Mouse (Mus musculus) yolk sac, embryonic 10.5 days (tissue): ENCODE data around the gene 2210017I01Rik.

ENCODE experiments used
- DNase-seq: peaks from one replicate; pipeline ENCODE4 v3.0.0-alpha.2; 2017; ENCODE audit warnings: low spot score

The 2210017I01Rik gene

DNA sequence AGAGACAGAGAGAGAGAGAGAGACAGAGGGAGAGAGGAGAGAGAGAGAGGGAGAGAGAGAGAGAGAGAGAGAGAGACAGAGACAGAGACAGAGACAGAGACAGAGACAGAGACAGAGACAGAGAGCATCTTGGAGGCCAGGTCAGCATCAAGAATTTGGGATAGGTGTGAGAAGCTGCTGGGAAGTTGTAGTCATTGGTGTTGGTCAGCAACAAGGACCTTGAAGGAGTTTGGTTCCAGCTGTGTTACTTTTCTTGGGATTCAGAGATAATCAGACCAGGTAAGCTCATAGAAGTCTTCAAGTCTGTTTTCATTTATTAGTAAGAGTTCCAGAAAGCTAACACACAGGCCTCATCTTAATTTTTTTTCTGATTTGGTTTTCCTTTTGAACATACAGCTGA lies at the start of gene 2210017I01Rik:
TSS of gene 2210017I01Rik (minus strand) at position 101 of the 400 bp plus-strand sequence.
- no peak for DNase-seq

DNA sequence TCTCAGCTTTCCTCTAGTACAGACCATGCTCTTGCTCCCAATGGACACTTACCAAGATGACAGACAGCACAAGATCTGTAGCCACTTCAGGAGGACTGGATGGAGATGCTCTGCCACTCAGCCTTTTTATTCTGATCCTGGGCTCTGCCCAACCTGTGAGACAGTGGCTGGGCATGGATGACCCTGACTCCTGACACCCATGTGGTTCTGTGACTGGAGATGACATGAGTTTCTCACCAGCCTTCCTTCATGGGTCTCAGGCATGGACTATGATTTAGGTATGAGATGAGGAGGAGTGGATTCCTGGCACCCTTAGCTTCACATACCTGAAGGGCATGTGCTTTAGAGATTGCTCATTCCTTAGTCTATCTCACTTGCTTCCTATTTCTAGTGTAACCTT lies 49.5 kb upstream of the 2210017I01Rik start, which contains the start of gene Lce1b:
TSS of gene Lce1b (minus strand) at position 101 of the 400 bp plus-strand sequence.
- no peak for DNase-seq

DNA sequence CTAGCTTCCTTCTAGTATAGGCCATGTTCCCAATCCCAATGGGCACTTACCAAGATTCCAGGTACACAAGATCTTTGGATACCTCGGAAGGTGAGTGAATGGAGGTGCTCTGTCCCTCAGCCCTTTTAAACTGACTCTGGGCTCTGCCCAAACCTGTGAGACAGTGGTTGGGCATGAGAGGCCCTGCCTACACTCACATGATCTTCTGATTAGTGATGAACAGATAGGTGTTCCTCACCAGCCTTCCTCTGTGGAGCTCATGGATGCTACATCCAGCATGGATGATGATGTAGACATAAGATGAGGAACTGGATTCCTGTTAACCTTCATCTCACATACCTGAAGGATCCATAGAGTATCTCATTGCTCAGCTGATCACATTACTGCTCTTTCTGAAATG lies 40.9 kb upstream of the 2210017I01Rik start, which contains the start of gene Lce1a1:
TSS of gene Lce1a1 (minus strand) at position 101 of the 400 bp plus-strand sequence.
- no peak for DNase-seq

DNA sequence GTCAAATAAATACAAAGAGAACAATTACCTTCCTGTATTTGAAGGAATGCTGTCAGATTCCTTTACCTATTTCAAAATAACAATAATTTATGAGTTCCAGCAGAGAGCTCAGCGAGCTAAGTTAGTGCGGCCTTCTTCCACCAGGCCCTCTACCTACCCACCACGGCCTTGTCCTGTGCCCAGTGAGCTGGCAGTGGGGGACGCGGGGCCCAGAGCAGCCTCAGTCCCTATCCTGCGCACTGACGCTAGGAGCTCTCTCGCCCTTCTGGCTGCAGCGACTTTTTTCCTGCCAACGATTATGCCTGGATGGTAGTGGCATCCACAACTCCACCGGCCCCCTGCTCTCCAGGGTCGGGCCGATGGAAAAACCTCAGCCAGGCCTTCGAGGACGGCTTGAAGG lies 32.6 kb upstream of the 2210017I01Rik start:
- DNase-seq = no peak

DNA sequence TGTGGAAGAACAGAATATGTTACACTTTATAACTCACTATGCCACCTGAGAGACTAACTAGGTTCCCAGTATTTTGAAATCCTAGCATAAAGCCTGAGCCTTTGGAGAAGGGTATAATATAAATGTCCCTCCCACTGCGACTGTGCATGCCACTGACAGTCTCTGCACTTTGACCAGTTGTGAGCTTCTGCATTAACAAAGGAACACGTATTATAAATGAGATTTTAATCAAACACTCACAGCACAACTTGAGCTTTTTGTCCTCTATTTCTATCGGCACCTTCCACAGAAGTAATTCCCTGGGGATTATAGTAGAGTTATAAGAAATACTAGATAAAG lies 31.3 kb upstream of the 2210017I01Rik start:
- DNase-seq = peak; percentile 11

DNA sequence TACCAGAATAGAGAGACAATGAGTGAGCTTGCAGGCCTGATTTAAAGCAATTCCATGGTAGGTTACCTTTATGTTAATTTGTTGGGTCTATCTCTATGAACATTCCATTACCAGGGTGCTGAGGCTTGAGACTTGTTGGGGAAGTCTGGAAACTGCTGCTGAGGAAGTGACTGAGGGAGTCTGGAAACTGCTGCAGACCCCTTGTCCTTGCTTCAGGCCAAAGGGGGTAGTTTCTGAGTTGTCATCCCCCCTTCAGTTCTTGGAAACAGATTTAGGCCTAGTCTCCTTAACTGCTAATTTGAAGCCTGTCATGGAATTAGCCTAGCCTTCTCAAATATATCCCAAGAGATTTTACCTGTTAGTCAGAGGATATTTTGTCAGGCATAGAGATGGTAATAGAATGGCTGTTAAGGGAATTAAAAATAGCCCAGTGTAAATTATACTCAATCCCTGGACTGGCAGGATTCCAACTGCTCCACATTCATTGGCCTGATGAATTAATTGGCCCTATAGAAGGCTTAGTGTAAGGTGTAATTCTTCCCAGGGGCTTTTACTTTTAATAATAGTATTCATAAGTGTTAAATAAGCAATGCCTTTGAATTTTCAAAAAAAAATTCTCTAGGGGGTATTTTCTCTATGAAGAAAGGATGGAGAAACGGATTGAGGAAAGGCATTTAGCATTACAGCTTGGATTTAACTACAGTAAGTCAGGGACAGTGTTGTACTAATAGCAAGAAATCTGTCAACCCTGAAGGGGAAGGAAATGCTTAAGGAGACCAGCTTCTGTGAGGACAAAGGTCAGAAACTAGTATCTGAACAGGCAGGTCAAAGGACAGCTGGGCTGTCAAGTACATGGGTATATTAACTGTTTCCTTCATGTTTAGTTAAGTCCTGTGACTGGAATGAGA lies 30.7 kb upstream of the 2210017I01Rik start:
- DNase-seq = no peak

DNA sequence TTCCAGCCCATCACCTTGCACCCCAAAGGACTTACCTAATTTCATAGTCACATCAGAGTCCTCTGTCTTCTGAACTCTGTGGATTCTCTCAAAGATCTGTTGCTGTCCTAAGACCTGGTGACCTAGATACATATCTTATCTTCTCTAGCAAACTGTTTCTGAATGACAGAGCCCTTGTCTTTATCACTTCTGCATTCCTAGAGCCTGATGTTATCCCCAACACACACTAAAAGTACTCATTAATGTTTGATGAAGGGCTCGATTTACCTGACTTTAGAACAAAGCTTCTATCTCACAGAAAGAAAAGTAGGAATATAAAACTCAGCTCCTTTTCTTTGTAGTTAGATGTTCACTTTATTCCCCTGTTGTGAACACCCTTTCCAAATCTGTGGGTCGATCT lies 14.3 kb upstream of the 2210017I01Rik start, which contains the start of gene Lce6a:
TSS of gene Lce6a (minus strand) at position 101 of the 400 bp plus-strand sequence.
- DNase-seq = no peak

DNA sequence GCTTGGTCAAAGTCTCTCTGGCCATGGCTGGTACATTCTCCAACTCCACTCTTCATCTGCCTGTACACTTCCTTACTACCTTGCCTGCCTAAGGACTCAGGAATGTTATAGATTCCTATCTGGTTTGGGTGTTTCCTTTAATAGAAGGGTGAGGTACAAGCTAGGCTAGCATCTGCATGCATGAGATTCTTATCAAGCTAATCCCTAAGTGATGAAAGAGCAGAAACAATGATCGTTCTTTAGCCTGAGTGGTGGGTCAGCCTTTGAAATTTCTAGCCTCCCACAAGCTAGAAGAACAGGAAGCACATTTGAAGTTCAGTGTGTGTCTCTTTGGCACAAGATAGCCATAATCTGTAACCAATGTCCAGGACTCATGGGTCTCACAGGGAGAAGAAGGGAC lies 2.5 kb upstream of the 2210017I01Rik start:
- DNase-seq = no peak

DNA sequence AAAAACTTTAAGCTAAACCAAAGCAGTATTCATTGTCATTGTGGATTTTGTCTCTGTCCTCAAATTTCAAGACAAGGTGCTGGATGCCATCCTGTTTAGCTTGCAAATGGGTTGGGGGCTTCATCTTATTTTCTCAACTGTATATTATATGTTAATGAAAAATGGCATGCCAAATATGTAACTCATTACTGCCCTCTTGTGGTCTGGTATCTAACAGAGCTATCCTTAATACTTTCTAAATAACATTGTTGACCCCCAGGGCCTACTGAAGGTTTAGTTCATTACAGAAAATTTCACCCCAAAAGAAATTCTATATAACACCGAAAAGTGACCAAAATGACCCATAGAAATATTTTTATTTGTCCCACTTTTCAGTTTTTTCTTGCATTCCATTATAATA lies 5.1 kb downstream of the 2210017I01Rik start:
- DNase-seq = no peak

DNA sequence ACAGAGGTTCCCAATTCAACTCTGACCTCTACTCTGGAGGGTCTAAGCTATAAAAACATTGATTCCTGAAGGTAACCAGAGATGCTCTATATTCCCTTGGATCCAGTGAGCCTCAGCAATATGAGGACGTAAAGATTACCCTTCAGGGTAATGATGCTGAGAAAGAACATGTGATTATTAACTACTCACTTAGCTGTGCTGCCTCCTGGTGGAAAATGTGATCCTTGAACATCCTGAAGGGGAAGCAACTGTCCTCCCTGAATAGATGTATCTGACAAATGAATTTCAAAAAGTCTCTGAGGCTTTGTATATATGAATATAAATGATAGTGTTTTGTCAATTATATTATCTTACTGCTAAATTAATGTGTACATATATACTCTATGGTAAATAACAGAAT lies 6.8 kb downstream of the 2210017I01Rik start:
- DNase-seq = no peak

DNA sequence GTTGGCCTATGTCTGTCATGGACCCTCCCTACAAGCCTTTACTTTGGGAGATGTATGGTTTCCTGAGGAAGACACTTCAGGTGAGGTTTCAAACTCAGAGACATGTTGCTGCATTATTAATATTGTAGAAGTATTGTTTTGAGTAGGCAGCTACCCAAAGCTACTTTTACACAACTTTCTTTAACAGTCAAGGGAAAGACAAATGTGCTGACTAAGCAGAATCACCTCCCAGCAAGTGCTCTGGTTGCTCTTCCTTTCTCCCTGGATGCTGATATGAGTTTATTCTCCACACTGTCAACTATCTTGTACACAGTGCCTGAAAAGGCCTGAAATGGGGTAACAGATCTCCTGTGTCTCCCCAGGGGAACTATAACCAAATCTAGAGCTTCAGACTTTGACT lies 7.3 kb downstream of the 2210017I01Rik start:
- no peak for DNase-seq

DNA sequence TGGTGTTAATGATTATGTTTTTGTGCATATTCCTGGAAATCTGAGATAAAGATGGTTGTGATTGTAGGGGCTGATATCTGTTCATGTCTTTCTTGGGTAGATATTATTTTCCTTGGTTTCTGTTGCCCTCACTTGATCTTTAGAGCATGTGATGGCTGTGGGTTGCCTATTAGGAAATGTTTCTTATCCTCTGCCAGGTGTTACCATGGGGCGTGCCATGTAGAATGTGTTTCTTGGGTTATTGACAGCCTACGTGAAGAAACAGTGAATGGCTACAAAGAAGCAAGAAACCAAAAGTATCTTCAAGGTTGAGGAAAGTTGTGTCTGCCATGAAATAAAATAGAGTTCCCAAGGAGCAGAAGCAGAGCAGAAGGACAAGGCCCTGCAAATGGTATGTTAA lies 8.9 kb downstream of the 2210017I01Rik start:
- no peak for DNase-seq

DNA sequence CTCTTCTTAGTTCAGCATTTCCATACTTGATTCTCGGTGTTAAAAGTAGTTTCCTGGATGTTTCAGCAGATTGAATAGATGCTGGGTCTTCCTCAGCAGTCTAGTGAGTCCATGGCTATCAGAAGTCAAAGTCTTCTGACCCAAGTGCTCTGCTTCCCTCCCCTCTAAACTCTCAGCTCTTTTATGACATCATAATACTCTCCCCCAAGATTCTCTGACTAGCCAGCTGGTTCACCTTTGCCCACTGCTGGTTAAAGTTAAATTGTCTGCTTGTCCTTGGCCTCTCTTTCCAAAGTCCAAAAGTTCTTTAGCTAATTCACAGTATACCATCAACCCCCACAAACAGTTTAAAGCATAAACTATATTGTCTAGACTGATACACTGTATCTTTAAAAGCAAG lies 18.4 kb downstream of the 2210017I01Rik start, which contains the start of gene Smcp:
TSS of gene Smcp (minus strand) at position 140 of the 400 bp plus-strand sequence.
- DNase-seq = no peak

DNA sequence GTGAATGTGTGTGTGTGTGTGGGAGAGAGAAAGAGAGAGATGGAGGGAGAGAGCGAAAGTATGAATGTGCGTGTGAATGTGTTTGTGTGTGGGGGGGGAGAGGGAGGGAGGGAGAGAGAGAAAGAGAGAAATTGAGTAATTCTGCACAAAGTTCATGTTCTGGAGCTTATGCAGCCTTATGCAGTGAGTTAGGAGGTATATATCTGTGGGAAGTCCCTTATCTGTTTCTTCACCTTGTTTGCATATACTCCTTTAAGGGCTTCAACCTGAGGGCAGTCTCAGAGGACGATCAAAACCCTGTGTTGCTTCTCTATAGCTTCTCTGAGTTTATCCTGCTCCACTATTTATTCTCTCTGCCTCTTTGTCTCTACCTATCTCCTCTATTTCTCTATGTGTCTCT lies 20.1 kb downstream of the 2210017I01Rik start:
- DNase-seq = no peak

DNA sequence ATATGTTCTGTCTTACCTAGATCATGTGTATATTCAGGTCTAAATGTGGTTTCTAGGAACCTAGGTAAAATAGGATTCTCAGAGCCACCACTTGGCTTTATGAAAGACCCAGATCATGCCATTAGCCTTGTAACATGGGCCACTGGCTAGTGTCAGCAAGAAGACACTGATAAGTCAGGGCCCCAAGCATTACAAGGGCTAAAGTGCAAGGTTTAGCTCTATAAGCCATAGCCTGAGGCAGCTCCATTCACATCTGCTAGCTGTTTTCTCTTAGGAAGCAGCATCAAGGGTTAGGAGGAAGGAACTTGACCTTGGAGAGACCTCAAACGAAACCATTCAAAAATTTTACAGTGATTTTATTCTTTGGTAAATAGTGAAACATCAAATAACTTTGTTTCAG lies 22.2 kb downstream of the 2210017I01Rik start:
- DNase-seq = no peak

DNA sequence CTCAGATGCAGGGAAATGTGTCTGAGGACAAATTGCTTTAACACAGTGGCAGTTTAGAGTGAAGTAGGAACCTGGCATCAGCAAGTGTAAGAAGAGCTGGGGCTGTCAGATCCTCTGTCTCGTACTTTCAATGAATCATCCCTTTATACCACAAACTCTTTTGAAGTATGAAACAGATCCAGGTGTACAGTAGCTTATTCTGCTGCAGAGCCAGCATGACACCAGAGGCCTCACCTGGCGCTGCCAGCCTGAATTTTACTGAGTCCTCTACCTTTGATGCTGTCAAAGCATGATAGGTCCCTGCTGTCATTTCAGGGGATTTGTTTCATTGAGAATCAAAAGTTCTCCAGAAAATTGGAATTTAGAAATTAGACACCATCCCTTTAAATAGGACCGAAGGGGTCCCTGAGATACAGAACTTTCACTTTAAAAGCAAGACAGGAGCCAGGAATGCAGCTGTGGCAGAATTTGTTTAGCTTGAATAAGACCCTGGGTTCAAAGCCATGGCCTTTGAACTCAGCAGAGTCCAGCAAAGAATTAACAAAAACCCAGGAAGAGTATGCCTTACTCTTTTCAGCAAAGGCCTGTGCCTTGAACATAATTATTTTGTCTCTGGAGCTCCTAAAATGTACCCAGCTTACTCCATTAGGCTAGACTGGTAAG lies 24.0 kb downstream of the 2210017I01Rik start:
- DNase-seq = no peak

DNA sequence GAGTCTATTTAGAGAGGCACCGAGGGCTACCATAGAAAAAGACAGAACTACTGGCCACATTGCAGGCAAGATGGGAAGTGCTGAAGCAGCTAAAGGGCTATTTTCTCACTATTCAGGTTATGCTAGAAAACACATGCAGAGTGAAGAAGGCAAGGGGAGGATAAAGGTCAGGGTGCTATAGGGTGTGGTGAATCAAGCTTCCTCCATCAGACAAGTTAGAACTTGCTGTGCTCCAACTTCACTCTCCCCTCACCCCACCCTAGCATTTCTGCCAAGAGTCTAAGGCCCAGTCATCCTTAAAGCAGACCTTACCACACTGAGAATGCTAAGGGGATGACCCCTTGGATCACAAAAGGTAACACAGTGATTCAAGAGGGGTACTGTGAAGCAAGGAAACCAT lies 27.8 kb downstream of the 2210017I01Rik start:
- no peak for DNase-seq

DNA sequence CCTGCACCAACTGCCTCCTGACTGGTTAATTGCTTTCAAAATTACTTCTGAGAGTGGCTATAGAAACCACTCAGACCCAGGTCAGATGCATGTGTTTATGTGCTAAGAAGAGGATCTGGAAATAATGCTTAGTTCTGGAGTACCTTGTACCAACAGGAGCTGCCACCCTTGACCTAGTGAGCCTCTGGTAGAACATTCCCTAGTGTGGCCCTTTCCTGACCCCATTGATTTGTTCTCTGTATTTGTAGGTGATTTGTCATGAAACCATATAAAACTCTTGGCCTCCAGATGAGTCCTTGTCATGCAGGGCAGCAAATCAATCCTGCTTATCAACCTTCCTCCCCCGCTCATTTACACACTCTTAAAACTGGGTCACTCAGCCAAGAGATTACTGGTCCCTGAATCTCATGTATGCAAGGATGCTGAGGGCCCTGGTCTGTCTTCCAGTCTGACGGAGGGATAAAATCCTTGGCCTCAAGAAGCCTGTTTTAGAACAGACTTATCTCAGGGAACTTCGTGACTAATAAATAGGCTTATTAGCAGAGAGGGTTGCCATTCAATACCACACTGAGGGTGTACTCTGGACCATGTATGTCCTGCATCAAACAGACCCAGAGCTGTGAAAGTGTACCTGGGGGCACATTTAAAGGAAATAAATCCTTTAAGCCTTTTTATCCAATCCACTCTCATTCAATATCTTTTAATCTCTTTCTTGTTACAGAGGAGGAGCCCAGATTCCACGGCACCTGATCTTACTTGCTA lies 28.5 kb downstream of the 2210017I01Rik start:
- DNase-seq = no peak

DNA sequence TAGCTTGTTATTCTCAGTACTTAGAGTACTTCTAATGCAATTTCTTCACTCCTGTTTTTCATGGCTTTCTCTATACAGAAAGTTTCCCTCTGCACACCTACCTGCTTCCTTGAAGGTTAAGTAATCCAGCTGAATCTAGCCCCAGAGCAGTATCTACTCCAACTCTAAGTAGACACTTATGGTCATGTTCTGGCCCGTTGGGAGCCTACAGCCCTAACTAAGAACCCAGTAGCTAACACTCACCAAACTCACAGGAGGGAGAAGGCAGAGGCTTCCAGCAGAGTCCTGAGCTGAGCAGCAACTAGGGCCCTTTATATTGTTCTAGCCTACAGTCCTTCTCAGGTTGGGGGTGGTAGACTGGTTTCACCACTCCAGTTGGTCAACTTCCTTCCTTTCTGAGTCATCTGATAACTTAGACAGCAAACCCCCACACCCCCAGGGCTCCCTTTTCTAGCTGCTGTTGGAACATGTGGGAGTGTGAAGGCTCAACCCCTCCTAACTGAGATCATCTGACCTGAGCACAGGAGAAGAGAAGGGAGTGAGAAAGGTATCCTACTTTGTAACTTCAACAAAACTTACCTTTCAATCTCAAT lies 33.7 kb downstream of the 2210017I01Rik start, which contains the start of gene Ivl:
TSS of gene Ivl (minus strand) at position 287 of the 593 bp plus-strand sequence.
- DNase-seq = no peak

DNA sequence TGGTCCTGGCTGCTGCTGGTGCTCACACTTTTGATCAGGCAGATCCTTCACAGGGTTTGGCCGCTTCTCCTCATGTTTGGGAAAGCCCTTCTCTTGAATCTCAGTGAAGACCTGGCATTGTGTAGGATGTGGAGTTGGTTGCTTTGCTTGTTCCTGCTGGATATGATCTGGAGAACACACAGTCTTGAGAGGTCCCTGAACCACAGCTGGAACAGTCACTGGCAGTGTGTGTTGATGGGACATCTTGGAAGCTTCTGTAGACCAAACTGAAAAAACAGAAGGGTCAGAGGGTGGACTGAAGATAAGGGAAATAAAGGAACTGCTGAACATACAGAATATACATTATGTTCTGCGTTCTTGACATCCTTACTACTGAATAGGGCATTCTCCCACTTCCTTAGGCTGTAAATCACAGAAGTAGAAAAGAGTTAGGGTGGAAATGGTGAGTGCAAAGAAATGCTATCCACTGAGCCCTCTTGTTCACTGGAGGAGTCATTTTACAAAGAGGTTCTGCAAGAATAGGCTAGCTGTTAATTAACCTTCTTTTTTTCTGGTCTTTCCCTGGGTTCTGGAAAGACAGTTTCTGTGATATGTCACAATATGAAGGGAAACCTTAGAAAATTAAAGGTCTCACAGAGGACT lies 34.7 kb downstream of the 2210017I01Rik start:
- DNase-seq = no peak

DNA sequence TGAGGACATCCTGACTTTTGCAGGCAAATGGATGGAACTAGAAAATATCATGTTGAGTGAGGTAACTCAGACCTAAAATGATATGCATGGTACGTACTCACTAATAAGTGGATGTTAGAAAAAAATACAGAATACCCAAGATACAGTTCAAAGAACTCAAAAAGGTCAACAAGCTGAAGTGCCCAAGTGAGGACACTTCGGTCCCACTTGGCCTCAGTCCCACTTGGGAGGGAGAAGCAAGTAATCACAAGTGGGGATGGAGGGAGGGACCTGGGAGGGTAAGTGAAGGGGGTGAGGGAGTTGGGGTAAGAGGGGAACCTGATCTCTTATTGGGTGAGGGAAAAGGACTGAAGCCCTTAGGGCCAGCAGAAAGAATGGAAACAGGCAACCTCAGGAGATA lies 38.5 kb downstream of the 2210017I01Rik start:
- DNase-seq = no peak
